Mouse (Mus musculus) stomach, embryonic 16.5 days (tissue): ENCODE data around the gene Cox7b. TPM values are rescaled to one million over a fixed set of nuclear protein-coding genes. Genes with fewer than 3 reads are reported as not detected.

ENCODE experiments used
- ATAC-seq: fragments of 200-750 bp; cut with Nextera tagmentation; 2 replicates; pipeline ENCODE4 v1.8.0; 2017; ENCODE audit warnings: moderate number of reproducible peaks, moderate TSS enrichment; ENCODE audit not compliant: insufficient read depth, low FRiP score
- H3K27ac ChIP-seq: fragments of 300-500 bp; sonication (generic); 2 replicates; pipeline ENCODE4 v1.5.1; 2014; ENCODE audit warnings: low read length
- H3K27me3 ChIP-seq: fragments of 300-500 bp; sonication (generic); 2 replicates; pipeline ENCODE4 v1.6.1; 2014; ENCODE audit warnings: low read length, control low read depth, mixed read lengths; ENCODE audit not compliant: control insufficient read depth, insufficient read depth
- H3K36me3 ChIP-seq: fragments of 300-500 bp; sonication (generic); 2 replicates; pipeline ENCODE4 v1.6.1; 2014; ENCODE audit warnings: low read length; ENCODE audit not compliant: control insufficient read depth, insufficient read depth
- H3K4me1 ChIP-seq: fragments of 300-500 bp; sonication (generic); 2 replicates; pipeline ENCODE4 v1.6.1; 2014; ENCODE audit warnings: low read length, control low read depth, mixed read lengths; ENCODE audit not compliant: control insufficient read depth, insufficient read depth
- H3K4me2 ChIP-seq: fragments of 300-500 bp; sonication (generic); 2 replicates; pipeline ENCODE4 v1.6.1; 2014; ENCODE audit warnings: low read depth, low read length, mixed read lengths
- H3K4me3 ChIP-seq: fragments of 300-500 bp; sonication (generic); replicated peaks from 2 replicates; pipeline ENCODE4 v1.5.1; 2014; ENCODE audit warnings: mild to moderate bottlenecking, low read length
- H3K9ac ChIP-seq: fragments of 300-500 bp; sonication (generic); 2 replicates; pipeline ENCODE4 v1.6.1; 2014; ENCODE audit warnings: low read length
- H3K9me3 ChIP-seq: fragments of 300-500 bp; sonication (generic); replicated peaks from 2 replicates; pipeline ENCODE4 v1.6.1; 2016; ENCODE audit warnings: low read length, control low read depth; ENCODE audit not compliant: control insufficient read depth
- WGBS: fragments of 180-500 bp; shearing (Covaris S2); extraction: QIAGEN DNeasy Blood & Tissue Kit; methylation state at CpG from one replicate; pipeline ENCODE4 v1.1.7; 2014; 5-methylcytosine and 5-hydroxymethylcytosine counted together
- polyA plus RNA-seq: library from polyadenylated mRNA; unstranded; fragments of >200 nt; fragmentation: Nextera tagmentation; extraction: Ambion mirVana; gene quantifications from 2 replicates; pipeline ENCODE4 v1.2.1, GENCODE M21; 2015

Gene Cox7b
- polyA plus RNA-seq, 1 experiment from 2014 or later: 440 TPM

DNA sequence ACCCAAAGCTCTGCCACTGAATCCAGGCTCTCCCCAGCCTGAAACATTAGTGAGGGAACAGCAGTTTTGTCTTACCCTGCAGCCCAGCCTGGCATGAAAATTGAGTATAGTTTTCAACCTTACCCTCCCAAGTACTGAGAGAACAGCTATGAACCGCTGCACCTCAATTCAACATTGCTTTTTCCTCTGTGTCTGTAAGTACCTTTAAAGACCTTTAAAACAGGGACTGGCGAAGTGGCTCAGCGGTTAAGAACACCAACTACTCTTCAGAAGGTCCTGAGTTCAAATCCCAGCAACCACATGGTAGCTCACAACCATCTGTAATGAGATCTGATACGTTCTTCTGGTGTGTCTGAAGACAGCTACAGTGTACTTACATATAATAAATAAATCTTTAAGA lies 2.0 kb downstream of the Cox7b start:
- Histone ChIP-seq H3K36me3 (no peaks in the 10 kb centered on the region), H3K9me3 (no peaks in the 10 kb centered on the region), H3K4me1 (no peaks in the 10 kb centered on the region), H3K27me3 (no peaks in the 10 kb centered on the region), H3K4me2 (no peak overlapping the region), H3K27ac (no peak overlapping the region), H3K9ac (no peak overlapping the region), H3K4me3 (no peak overlapping the region)
- WGBS: 94% methylated on average over 4 of the region's 4 CpGs
- ATAC-seq: no peak

GRCm38 (mm10) chrX:106026418-106027342 lies 11.2 kb downstream of the Cox7b start, which contains the start of gene Atp7a:
Gene Atp7a (plus strand): TSS chrX:106027276.
- no peaks in the 10 kb centered on the region for H3K36me3 ChIP-seq
- peak within 1 kb of the TSS; percentile 60 for H3K4me3 ChIP-seq
- no peaks in the 10 kb centered on the region for H3K27me3 ChIP-seq
- WGBS: 17% methylated on average over 35 of the region's 36 CpGs
- H3K4me2 ChIP-seq: peak within 1 kb of the TSS; percentile 52
- ATAC-seq: peak; percentile 97
- 0 out of 2 replicates have a peak, but pooled peaks cover 2% of the 10 kb centered on the region for H3K4me1 ChIP-seq
- no peaks in the 10 kb centered on the region for H3K9me3 ChIP-seq
- peak within 1 kb of the TSS; percentile 78 for H3K9ac ChIP-seq
- H3K27ac ChIP-seq: peak within 1 kb of the TSS; percentile 73

GRCm38 (mm10) chrX:106027343-106027674 lies 11.8 kb downstream of the Cox7b start:
- ATAC-seq: 0 out of 2 replicates have a peak, but pooled peaks have one; percentile 9
- WGBS: 21% methylated on average over 8 of the region's 8 CpGs
- Histone ChIP-seq H3K27ac (peak overlapping the region; percentile 73), H3K4me3 (peak overlapping the region; percentile 60), H3K27me3 (no peaks in the 10 kb centered on the region), H3K9me3 (no peaks in the 10 kb centered on the region), H3K4me2 (peak overlapping the region; percentile 52), H3K4me1 (0 out of 2 replicates have a peak, but pooled peaks cover 2% of the 10 kb centered on the region), H3K36me3 (no peaks in the 10 kb centered on the region), H3K9ac (peak overlapping the region; percentile 78)

- H3K4me1 ChIP-seq: 0 out of 2 replicates have a peak, but pooled peaks cover 2% of the 10 kb centered on the region
- WGBS: 56% methylated on average over 5 of the region's 5 CpGs
- H3K27ac ChIP-seq: no peak overlapping the region
- ATAC-seq: no peak
- 0 out of 2 replicates have a peak overlapping the region, but pooled peaks have one; percentile 36 for H3K4me2 ChIP-seq
- H3K9ac ChIP-seq: no peak overlapping the region
- no peaks in the 10 kb centered on the region for H3K36me3 ChIP-seq
- H3K27me3 ChIP-seq: no peaks in the 10 kb centered on the region
- H3K9me3 ChIP-seq: no peaks in the 10 kb centered on the region
- H3K4me3 ChIP-seq: no peak overlapping the region
Observed at GRCm38 (mm10) chrX:106030176-106030575, 14.7 kb downstream of the Cox7b start.

GRCm38 (mm10) chrX:106031124-106031523 lies 15.6 kb downstream of the Cox7b start:
- ATAC-seq: no peak
- H3K4me2 ChIP-seq: no peak overlapping the region
- H3K36me3 ChIP-seq: no peaks in the 10 kb centered on the region
- H3K27ac ChIP-seq: no peak overlapping the region
- no peaks in the 10 kb centered on the region for H3K9me3 ChIP-seq
- no peaks in the 10 kb centered on the region for H3K27me3 ChIP-seq
- H3K4me1 ChIP-seq: 0 out of 2 replicates have a peak, but pooled peaks cover 2% of the 10 kb centered on the region
- H3K9ac ChIP-seq: no peak overlapping the region
- H3K4me3 ChIP-seq: no peak overlapping the region

- no peak overlapping the region for H3K27ac ChIP-seq
- no peaks in the 10 kb centered on the region for H3K9me3 ChIP-seq
- no peak for ATAC-seq
- no peak overlapping the region for H3K4me3 ChIP-seq
- H3K9ac ChIP-seq: no peak overlapping the region
- H3K4me1 ChIP-seq: peaks cover 3% of the 10 kb centered on the region; the same call in 1 of the 2 replicates
- H3K27me3 ChIP-seq: no peaks in the 10 kb centered on the region
- WGBS: 59% methylated on average over 2 of the region's 2 CpGs
- H3K4me2 ChIP-seq: no peak overlapping the region
- H3K36me3 ChIP-seq: no peaks in the 10 kb centered on the region
Observed at GRCm38 (mm10) chrX:106035727-106036126, 20.2 kb downstream of the Cox7b start.

- no peak for ATAC-seq
- Histone ChIP-seq H3K9ac (no peak overlapping the region), H3K27ac (peak overlapping the region; percentile 52; the same call in 1 of the 2 replicates), H3K36me3 (no peaks in the 10 kb centered on the region), H3K4me2 (no peak overlapping the region), H3K4me1 (peaks cover 5% of the 10 kb centered on the region; the same call in 1 of the 2 replicates), H3K9me3 (no peaks in the 10 kb centered on the region), H3K27me3 (no peaks in the 10 kb centered on the region), H3K4me3 (no peak overlapping the region)
- 50% methylated on average over 3 of the region's 3 CpGs for WGBS
Observed at GRCm38 (mm10) chrX:106037185-106037752, 21.8 kb downstream of the Cox7b start.

DNA sequence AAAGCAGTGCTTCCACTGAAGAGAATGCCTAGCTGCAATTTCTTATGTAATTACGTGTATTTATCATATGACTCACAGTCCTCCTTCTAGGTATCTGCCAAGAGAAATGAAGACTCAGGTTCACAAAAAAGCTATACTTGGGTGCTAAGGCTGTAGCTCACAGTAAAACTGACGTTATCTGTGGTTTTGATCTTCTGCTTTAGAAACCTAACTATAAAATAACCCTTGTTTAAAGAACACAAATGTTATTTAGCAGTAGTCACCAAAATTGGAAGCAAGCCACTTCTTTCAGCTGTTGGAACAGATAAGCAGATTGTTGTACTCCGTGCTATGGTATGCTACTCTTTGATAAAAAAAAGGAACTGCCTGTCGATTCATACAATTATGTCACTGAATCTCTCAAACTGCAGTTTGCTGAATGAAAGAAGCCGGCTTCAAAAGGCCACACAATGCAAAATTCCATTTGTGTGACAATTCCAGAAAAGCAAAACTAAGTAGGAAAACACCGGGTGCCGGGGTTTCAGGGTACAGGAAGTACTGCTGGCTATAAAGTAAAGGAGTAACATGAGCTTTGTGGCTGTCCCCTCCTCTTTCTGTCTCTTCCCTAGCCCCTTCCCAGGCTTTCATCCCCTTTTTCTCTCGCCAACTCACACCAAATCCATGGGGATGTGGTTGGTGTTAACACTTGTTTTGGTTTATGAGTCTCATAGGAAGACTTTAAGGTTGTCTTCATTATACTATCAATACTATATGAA lies 28.5 kb downstream of the Cox7b start:
- Histone ChIP-seq H3K4me3 (no peak overlapping the region), H3K36me3 (no peaks in the 10 kb centered on the region), H3K4me2 (peak overlapping the region; percentile 27; the same call in 1 of the 2 replicates), H3K27me3 (no peaks in the 10 kb centered on the region), H3K9me3 (no peaks in the 10 kb centered on the region), H3K4me1 (peaks cover 9% of the 10 kb centered on the region; the same call in 1 of the 2 replicates), H3K9ac (no peak overlapping the region), H3K27ac (peak overlapping the region; percentile 44; the same call in 1 of the 2 replicates)
- 33% methylated on average over 8 of the region's 8 CpGs for WGBS
- no peak; the same call in 1 of the 2 replicates for ATAC-seq
